Mouse (Mus musculus) midbrain, embryonic 12.5 days (tissue): Measurements from ENCODE around the gene Zfp326. TPM values are rescaled to one million over a fixed set of nuclear protein-coding genes. Genes with fewer than 3 reads are reported as not detected.

Experiments used
- ATAC-seq: fragments of 200-750 bp; cut with Nextera tagmentation; 2 replicates; pipeline ENCODE4 v1.8.0; 2017; ENCODE audit warnings: low read depth, moderate TSS enrichment, moderate library complexity; ENCODE audit not compliant: low FRiP score
- H3K27ac ChIP-seq: fragments of 300-500 bp; sonication (generic); replicated peaks from 2 replicates; pipeline ENCODE4 v1.5.1; 2016; ENCODE audit warnings: mild to moderate bottlenecking
- H3K27me3 ChIP-seq: fragments of 300-500 bp; sonication (generic); 2 replicates; pipeline ENCODE4 v1.6.1; 2016; ENCODE audit warnings: mild to moderate bottlenecking
- H3K36me3 ChIP-seq: fragments of 300-500 bp; sonication (generic); 2 replicates; pipeline ENCODE4 v1.6.1; 2016
- H3K4me1 ChIP-seq: fragments of 300-500 bp; sonication (generic); 2 replicates; pipeline ENCODE4 v1.6.1; 2016
- H3K4me2 ChIP-seq: fragments of 300-500 bp; sonication (generic); replicated peaks from 2 replicates; pipeline ENCODE4 v1.6.1; 2016; ENCODE audit warnings: mild to moderate bottlenecking, moderate library complexity
- H3K4me3 ChIP-seq: fragments of 300-500 bp; sonication (generic); 2 replicates; pipeline ENCODE4 v1.5.1; 2016; ENCODE audit warnings: mild to moderate bottlenecking
- H3K9ac ChIP-seq: fragments of 300-500 bp; sonication (generic); replicated peaks from 2 replicates; pipeline ENCODE4 v1.6.1; 2016; ENCODE audit warnings: mild to moderate bottlenecking, moderate library complexity
- H3K9me3 ChIP-seq: fragments of 300-500 bp; sonication (generic); 2 replicates; pipeline ENCODE4 v1.6.1; 2016; ENCODE audit warnings: mild to moderate bottlenecking
- WGBS: fragments of 180-500 bp; shearing (Covaris S2); methylation state at CpG from one replicate; pipeline ENCODE4 v1.1.7; 2016; 5-methylcytosine and 5-hydroxymethylcytosine counted together
- polyA plus RNA-seq: library from polyadenylated mRNA; unstranded; fragments of >200 nt; fragmentation: Nextera tagmentation; extraction: Ambion mirVana; gene quantifications from 2 replicates; pipeline ENCODE4 v1.2.1, GENCODE M21; 2016

Gene Zfp326
- 66.3 and 73.6 TPM in 2 replicates for polyA plus RNA-seq

DNA sequence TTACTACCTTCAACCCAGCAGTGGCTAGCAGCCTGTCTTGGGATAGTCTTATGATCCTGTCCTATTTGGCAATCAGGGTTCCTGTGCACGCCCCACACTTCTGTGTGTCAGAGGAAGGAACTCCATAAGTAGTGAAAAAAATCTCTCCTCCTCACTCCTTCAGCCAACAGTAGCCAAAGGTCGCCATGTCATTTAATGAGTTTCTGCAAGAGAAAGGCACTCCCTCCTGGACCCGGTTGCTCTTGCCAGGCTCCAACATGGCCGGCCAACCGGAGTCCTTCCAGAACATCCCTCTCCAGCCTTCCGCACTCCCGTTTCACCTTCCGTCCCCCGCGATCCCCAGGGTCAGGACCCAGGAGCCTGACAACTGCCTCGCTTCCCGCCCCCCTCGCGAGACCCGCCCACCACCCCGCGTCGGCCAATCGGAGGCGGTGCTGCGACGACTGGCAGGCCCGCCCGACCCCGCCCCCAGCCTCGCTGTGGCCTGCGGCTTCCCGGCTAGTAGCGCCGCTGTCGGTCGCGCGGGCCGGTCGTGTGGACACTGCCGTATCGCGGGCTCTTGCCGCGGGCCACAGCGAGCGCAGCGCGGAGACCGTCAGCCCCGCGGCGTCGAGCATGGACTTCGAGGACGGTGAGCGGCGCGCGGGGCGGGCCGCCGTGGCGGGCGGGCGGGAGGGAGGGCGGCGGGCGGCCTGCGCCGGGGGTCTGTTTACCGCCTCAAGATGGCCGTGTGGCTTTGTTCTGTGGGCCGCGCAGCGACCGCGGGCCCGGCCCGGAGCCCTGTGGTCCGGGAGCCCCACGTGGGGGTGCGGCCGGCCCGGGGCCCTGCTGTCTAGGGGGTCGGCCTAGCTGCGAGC, at the start of gene Zfp326:
TSS of gene Zfp326 (plus strand) at position 498 of the 857 bp plus-strand sequence.
- H3K4me3 ChIP-seq = peak within 1 kb of the TSS; percentile 97
- peaks cover 24% of the 10 kb centered on the region for H3K4me1 ChIP-seq

DNA sequence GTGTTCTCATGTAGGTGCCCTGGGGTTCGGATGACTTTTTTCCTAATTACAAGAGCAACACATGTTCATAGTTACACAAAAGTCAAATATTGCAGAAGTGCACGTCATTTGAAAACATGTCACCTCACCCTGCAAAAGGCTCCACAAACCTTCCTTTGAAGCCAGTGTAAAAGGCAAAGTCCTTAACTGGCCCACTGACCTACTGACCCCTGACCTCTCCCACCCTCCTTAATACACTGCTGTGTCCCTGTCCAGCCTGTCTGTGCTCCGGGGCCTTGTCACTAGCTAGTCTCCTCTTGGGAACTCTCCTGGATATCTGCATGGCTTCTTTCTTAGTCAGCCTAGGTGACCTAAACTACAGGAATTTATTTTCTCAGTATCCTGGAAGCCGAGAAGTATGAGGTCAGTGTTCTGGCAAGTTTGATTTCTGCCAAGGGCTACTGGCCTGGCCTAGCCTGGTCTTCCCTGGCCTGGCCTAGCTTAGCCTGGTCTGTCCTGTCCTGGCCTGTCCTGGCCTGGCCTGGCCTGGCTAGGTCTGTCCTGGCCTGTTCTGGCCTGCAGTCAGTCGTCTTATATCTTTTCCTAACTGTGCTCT, 49.4 kb upstream of the Zfp326 start:
- Histone ChIP-seq H3K36me3 (no peaks in the 10 kb centered on the region), H3K27me3 (no peaks in the 10 kb centered on the region), H3K9ac (no peak overlapping the region), H3K4me3 (no peak overlapping the region), H3K4me1 (peaks cover 16% of the 10 kb centered on the region), H3K9me3 (no peaks in the 10 kb centered on the region), H3K4me2 (no peak overlapping the region), H3K27ac (no peak overlapping the region)
- ATAC-seq = no peak
- WGBS = 58% methylated on average over 5 of the region's 5 CpGs

More for the DNA sequence above, at the start of gene Zfp326:
- H3K27ac ChIP-seq = peak within 1 kb of the TSS; percentile 89
- peak; percentile 96 for ATAC-seq
- peak within 1 kb of the TSS; percentile 78 for H3K4me2 ChIP-seq
- H3K9ac ChIP-seq = peak within 1 kb of the TSS; percentile 98
- whole genome bisulfite sequencing = 1% methylated on average over 53 of the region's 83 CpGs
- no peaks in the 10 kb centered on the region for H3K36me3 ChIP-seq
- H3K9me3 ChIP-seq = no peaks in the 10 kb centered on the region
- H3K27me3 ChIP-seq = peaks cover 7% of the 10 kb centered on the region; the same call in 1 of the 2 replicates

DNA sequence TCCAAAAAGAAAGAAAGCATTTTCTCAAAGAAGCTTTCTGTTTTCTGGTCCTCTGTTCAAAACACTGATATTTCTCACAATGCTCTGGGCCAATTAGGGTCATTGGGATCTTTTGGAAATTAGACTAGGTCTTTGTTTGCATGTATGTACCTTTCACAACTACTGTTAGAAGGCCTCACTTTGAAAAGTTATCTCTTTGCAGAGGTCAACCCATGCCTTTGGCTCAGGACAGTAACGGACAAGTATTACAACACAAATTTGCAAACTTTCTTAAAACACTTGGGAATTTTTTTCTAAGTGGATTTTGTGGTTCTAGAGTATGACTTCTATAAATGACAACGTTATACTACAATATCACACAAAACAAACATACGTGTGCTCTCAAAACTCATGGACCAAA, 48.3 kb upstream of the Zfp326 start:
- H3K27me3 ChIP-seq = no peaks in the 10 kb centered on the region
- WGBS = 93% methylated on average over 3 of the region's 3 CpGs
- H3K4me3 ChIP-seq = no peak overlapping the region
- no peak overlapping the region for H3K27ac ChIP-seq
- H3K4me2 ChIP-seq = no peak overlapping the region
- no peak for ATAC-seq
- no peaks in the 10 kb centered on the region for H3K36me3 ChIP-seq
- H3K4me1 ChIP-seq = peaks cover 11% of the 10 kb centered on the region
- H3K9me3 ChIP-seq = no peaks in the 10 kb centered on the region
- H3K9ac ChIP-seq = no peak overlapping the region

DNA sequence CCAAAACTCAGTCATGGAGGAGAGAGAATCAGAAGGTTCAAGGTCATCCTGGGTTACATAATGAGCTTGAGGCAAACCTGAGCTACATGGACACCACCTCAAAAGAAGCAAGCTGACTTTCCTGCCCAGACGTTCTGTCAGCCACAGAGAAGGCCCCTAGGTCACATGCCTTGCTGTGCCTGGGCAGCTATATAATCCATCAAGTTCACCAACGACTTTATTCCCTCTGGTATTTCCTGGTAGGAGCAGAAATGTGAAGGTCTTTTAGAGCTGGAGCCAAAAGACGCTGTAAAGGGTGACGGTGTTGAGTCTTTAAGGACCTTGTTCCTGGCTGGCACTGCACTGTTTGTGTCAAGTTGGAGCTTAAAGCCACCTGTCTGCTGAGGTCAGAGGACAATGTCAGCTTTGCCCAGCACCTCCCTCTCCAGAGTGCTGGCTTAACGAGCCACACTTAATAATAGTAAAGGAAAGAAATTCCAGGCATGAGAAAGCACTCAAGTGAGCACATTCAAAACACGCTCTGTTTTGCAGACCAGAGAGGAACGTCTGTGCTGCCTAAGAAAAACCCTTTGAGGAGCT, 47.3 kb upstream of the Zfp326 start:
- H3K27ac ChIP-seq = no peak overlapping the region
- H3K27me3 ChIP-seq = no peaks in the 10 kb centered on the region
- H3K36me3 ChIP-seq = no peaks in the 10 kb centered on the region
- no peaks in the 10 kb centered on the region for H3K9me3 ChIP-seq
- WGBS = 53% methylated on average over 7 of the region's 7 CpGs
- no peak overlapping the region for H3K4me2 ChIP-seq
- no peak overlapping the region for H3K9ac ChIP-seq
- 0 out of 2 replicates have a peak, but pooled peaks cover 6% of the 10 kb centered on the region for H3K4me1 ChIP-seq
- no peak overlapping the region for H3K4me3 ChIP-seq
- ATAC-seq = no peak

DNA sequence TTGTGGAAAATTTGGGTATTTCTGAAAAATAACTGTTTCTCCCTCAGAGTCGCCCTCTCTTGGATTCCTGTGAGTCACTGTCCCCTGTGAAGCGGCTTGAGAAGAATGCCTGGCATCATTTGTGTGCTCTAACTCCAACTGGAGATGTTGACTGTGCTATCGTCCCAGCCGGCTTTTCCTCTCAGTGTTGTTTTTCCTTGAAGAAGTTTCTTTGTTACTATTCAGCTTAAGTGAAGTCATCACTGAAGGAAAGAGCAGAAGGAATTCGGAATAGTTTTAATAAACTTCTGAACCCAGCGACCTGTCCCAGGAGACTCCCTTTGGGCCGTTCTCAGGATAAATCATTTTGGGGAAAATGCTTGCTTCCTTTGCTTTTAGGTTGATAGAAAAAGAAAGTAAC, 44.2 kb upstream of the Zfp326 start:
- no peak overlapping the region for H3K27ac ChIP-seq
- no peak overlapping the region for H3K9ac ChIP-seq
- no peaks in the 10 kb centered on the region for H3K36me3 ChIP-seq
- no peaks in the 10 kb centered on the region for H3K4me1 ChIP-seq
- 79% methylated on average over 7 of the region's 7 CpGs for WGBS
- no peak overlapping the region for H3K4me2 ChIP-seq
- ATAC-seq = no peak
- no peaks in the 10 kb centered on the region for H3K9me3 ChIP-seq
- no peaks in the 10 kb centered on the region for H3K27me3 ChIP-seq
- no peak overlapping the region for H3K4me3 ChIP-seq

DNA sequence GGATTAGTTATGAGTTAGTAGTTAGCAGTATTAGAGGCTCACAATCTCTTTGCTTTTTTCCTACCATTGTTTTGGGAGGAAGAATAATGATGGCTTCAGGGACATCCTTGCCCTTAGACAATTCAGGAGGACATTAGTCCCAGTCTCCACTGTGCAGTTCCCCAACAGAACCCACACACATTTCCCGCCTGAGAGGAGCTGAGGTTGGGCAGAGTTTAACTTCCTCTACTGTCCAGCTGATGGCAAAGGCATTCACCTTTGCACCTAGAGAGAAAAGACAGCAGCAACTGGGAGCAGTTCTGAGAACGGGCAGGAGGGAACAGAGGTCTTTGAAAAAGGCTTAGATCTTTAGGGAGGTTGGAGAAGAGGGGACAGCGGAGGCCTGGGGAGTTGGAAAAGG, 42.4 kb upstream of the Zfp326 start:
- Histone ChIP-seq H3K27me3 (no peaks in the 10 kb centered on the region), H3K27ac (no peak overlapping the region), H3K9ac (no peak overlapping the region), H3K4me1 (no peaks in the 10 kb centered on the region), H3K4me3 (no peak overlapping the region), H3K9me3 (no peaks in the 10 kb centered on the region), H3K4me2 (no peak overlapping the region), H3K36me3 (no peaks in the 10 kb centered on the region)
- 85% methylated on average over 3 of the region's 3 CpGs for WGBS
- no peak for ATAC-seq

DNA sequence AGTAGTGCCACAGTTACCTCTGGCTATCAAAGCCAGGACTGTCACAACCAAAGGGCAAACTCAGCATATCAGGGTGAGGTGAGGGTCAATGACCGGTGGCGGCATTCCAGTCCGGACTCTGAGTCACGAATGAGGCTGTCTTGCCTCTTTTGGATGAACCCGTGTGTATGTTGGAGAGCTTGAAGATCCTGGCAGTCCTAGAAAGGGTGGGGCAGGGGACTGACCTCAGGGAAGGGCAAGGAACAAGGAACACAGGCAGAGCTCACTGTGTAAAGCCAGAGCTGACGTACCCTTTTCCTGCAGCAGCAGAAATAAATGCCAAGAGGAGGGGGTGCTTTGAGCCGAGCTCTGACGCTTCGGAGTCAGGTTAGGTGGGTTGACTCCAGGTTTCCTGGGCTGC, 40.4 kb upstream of the Zfp326 start:
- Histone ChIP-seq H3K9me3 (no peaks in the 10 kb centered on the region), H3K27ac (no peak overlapping the region), H3K4me3 (no peak overlapping the region), H3K27me3 (no peaks in the 10 kb centered on the region), H3K9ac (no peak overlapping the region), H3K4me2 (no peak overlapping the region), H3K36me3 (no peaks in the 10 kb centered on the region), H3K4me1 (no peaks in the 10 kb centered on the region)
- 81% methylated on average over 9 of the region's 9 CpGs for WGBS
- no peak for ATAC-seq

DNA sequence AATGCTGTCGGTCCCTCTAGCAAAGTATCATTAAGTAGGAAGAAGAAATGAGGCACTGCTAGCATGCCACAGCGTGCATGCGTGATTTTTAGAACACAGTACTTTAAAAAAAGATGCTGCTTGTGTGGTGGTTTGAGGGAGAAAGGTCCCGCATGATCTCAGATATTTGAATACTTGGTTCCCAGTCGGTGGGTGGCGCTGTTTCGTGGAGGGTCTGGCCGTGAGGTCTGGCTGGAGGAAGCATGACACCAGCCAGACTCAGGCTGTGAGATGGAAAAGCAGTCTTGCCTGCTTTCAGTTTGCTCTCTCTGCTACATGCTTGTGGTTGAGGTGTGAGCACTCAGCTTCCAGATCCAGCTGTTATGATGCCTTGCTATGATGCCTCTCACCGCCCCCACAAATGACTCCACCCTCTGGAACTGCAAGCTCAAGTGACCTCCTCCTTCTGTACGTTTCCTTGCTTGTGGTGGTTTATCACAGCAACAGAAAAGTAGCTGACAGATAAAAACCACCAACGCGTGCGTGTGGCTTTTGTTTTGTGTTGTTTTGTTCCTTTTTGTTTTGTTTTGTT, 36.5 kb upstream of the Zfp326 start:
- Histone ChIP-seq H3K9ac (no peak overlapping the region), H3K9me3 (no peaks in the 10 kb centered on the region), H3K4me2 (no peak overlapping the region), H3K4me1 (no peaks in the 10 kb centered on the region), H3K4me3 (no peak overlapping the region), H3K27ac (no peak overlapping the region), H3K27me3 (no peaks in the 10 kb centered on the region), H3K36me3 (no peaks in the 10 kb centered on the region)
- ATAC-seq = no peak
- 73% methylated on average over 13 of the region's 13 CpGs for WGBS

DNA sequence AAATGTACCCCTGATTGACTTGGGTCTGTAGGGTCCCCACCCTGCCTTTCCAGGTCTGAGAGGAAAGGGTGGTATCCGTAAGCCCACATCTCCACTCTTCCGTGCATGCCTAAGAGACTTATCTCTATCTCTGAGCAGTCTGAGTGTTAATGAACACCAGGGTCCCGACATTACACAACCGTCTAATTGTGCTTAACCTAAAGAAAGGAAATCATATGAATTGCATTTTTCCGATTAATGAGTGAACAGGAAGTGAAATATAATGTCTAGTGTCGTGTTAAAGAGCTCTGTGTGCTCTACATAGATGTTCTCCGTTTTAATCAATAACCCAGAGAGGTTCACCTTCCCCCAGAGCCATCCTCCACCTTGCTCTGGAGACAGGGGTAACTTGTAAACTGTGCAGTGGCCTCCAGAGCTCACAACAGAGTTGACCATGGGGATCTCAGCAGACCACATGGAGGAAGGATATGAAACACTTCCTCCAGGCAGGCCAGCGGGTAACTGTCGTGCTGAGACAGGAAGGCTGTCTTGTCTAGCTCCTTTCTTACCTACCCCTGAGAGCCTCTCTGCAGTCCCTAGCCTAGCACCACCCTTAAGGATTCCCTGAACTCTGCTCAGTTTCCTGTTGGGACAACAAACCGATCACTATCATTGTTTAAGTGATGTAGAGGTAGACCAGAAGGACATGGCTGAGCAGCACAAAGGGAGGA, 32.2 kb upstream of the Zfp326 start:
- Histone ChIP-seq H3K36me3 (no peaks in the 10 kb centered on the region), H3K9me3 (no peaks in the 10 kb centered on the region), H3K4me1 (no peaks in the 10 kb centered on the region), H3K4me2 (no peak overlapping the region), H3K4me3 (no peak overlapping the region), H3K27me3 (no peaks in the 10 kb centered on the region), H3K27ac (no peak overlapping the region), H3K9ac (no peak overlapping the region)
- WGBS = 92% methylated on average over 10 of the region's 10 CpGs
- ATAC-seq = no peak

DNA sequence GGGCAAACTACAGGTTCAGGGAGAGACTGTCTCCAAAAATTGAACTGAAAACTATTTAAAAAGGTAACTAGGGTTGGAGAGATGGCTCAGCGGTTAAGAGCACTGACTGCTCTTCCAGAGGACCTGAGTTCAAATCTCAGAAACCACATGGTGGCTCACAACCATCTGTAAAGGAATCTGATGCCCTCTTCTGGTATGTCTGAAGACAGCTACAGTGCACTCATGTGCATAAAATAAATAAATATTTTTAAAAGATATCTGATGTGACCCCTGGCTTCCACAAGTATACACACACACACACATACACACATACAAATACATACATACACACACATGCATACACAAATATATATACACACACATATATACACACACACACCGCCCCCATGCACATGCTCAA, 31.3 kb upstream of the Zfp326 start:
- Histone ChIP-seq H3K4me2 (no peak overlapping the region), H3K4me1 (no peaks in the 10 kb centered on the region), H3K36me3 (no peaks in the 10 kb centered on the region), H3K9me3 (no peaks in the 10 kb centered on the region), H3K27me3 (no peaks in the 10 kb centered on the region), H3K27ac (no peak overlapping the region), H3K9ac (no peak overlapping the region), H3K4me3 (no peak overlapping the region)
- WGBS = 92% methylated on average over 2 of the region's 2 CpGs
- ATAC-seq = no peak

DNA sequence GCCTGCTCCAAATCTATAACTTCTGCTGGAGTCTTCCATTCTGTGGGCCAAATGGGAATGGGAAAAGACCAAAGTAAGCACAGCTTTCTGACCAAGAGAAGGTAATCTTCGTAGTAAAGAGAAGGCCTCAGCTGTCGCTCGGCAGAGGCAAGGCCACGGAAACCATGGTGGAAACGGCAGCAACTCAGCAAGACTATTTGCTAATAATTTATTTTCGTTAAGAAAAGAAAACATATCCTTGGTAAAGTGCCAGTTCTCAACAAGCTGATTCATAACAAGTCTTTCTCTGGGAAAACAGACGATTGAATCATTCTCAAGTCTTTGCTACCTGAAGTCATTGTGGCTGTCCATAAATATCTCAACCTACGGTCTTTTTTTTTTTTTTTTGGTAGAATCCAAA, 28.6 kb upstream of the Zfp326 start:
- Histone ChIP-seq H3K4me1 (no peaks in the 10 kb centered on the region), H3K9me3 (no peaks in the 10 kb centered on the region), H3K36me3 (no peaks in the 10 kb centered on the region), H3K27ac (no peak overlapping the region), H3K4me3 (no peak overlapping the region), H3K9ac (no peak overlapping the region), H3K4me2 (no peak overlapping the region), H3K27me3 (no peaks in the 10 kb centered on the region)
- no peak for ATAC-seq
- 89% methylated on average over 8 of the region's 8 CpGs for WGBS
